8 mouse cellular contexts compared by ENCODE assay signal in genomic region chr2:165054888-165055852, GRCm38 (mm10). TPM values are rescaled to one million over a fixed set of nuclear protein-coding genes. Genes with fewer than 3 reads are reported as not detected.
DNase-seq lines count a peak whose midpoint lies in the region; ATAC-seq lines count a peak whose summit lies in the region.

Gene Cd40 (plus strand): TSS chr2:165055627.

- peak within 1 kb of the TSS; percentile 46 for H3K4me3 ChIP-seq in forebrain, embryonic 10.5 days

- peaks cover 46% of the 10 kb centered on the region for H3K4me1 ChIP-seq in forebrain, embryonic 10.5 days

- peaks cover 44% of the 10 kb centered on the region for H3K27me3 ChIP-seq in forebrain, embryonic 10.5 days (ENCODE audit: poor library complexity, severe bottlenecking)

- 13% methylated on average over 25 of the region's 25 CpGs for WGBS in forebrain, embryonic 10.5 days

- H3K27ac ChIP-seq in forebrain, embryonic 10.5 days: peak within 1 kb of the TSS; percentile 70

- peak; percentile 33 to 51 for DNase-seq in cerebellum, adult 18-20 months
- no peak for DNase-seq in cerebellum, adult 9-10 months
- DNase-seq in forebrain, embryonic 10.5 days (ENCODE audit: extremely low spot score, low spot score): peak; percentile 72
- peak; percentile 76 to 86 for DNase-seq in heart, postnatal 10 days
- DNase-seq in kidney, postnatal 10 days: peak; percentile 89
- DNase-seq in lung, postnatal 4 days: peak; percentile 85 to 91
- peak; percentile 40 for DNase-seq in spleen, adult 12 weeks (ENCODE audit: low spot score)

- no peaks in the 10 kb centered on the region for H3K9me3 ChIP-seq in forebrain, embryonic 10.5 days

- H3K36me3 ChIP-seq in forebrain, embryonic 10.5 days (replicated peaks): no peaks in the 10 kb centered on the region

- intact Hi-C loops in heart, postnatal 10 days (cut with DNase I): no loop called here

- ATAC-seq in megakaryocyte-erythroid progenitor cell, adult 5-6 weeks (replicated peaks; ENCODE audit: low FRiP score, low TSS enrichment, poor library complexity, severe bottlenecking): no peak

RNA-seq across cellular contexts. Expression of gene Cd40, which starts in this region (rescaled TPM):
- polyA plus RNA-seq in forebrain, embryonic 10.5 days (2016; fragmentation: Nextera tagmentation; extraction: Ambion mirVana): 4.4 and 5.6 TPM in 2 replicates
- 1 to 10 TPM; 5.3 to 6.5 TPM for total RNA-seq in heart, postnatal 10 days (2021)
- 0.67 TPM in 1 of 2 replicates, not detected in the other for total RNA-seq in megakaryocyte-erythroid progenitor cell, adult 5-6 weeks (2014; fragmentation: Nextera tagmentation)
- total RNA-seq in megakaryocyte-erythroid progenitor cell, adult 5-6 weeks (2017): not detected in 2 replicates
